Mouse (Mus musculus) intestine, embryonic 16.5 days (tissue): ENCODE results near the gene Specc1l. TPM values are rescaled to one million over a fixed set of nuclear protein-coding genes. Genes with fewer than 3 reads are reported as not detected.
A peak's percentile ranks its signal among the peaks of the same experiment; 100 is the strongest.

Experiments used
- ATAC-seq: fragments of 200-750 bp; cut with Nextera tagmentation; 2 replicates; pipeline ENCODE4 v1.8.0; 2017; ENCODE audit warnings: moderate TSS enrichment, moderate library complexity
- H3K27ac ChIP-seq: fragments of 300-500 bp; sonication (generic); 2 replicates; pipeline ENCODE4 v1.5.1; 2014; ENCODE audit warnings: mild to moderate bottlenecking, low read length
- H3K27me3 ChIP-seq: fragments of 300-500 bp; sonication (generic); replicated peaks from 2 replicates; pipeline ENCODE4 v1.6.1; 2014; ENCODE audit warnings: low read length, control low read depth, mixed read lengths; ENCODE audit not compliant: control insufficient read depth, insufficient read depth
- H3K36me3 ChIP-seq: fragments of 300-500 bp; sonication (generic); 2 replicates; pipeline ENCODE4 v1.6.1; 2014; ENCODE audit warnings: low read length, control low read depth; ENCODE audit not compliant: control insufficient read depth, insufficient read depth
- H3K4me1 ChIP-seq: fragments of 300-500 bp; sonication (generic); 2 replicates; pipeline ENCODE4 v1.6.1; 2014; ENCODE audit warnings: low read length, control low read depth, mixed read lengths; ENCODE audit not compliant: control insufficient read depth, insufficient read depth
- H3K4me2 ChIP-seq: fragments of 300-500 bp; sonication (generic); 2 replicates; pipeline ENCODE4 v1.6.1; 2014; ENCODE audit warnings: low read depth, low read length, control low read depth
- H3K4me3 ChIP-seq: fragments of 300-500 bp; sonication (generic); 2 replicates; pipeline ENCODE4 v1.5.1; 2014; ENCODE audit warnings: mild to moderate bottlenecking, low read length
- H3K9ac ChIP-seq: fragments of 300-500 bp; sonication (generic); 2 replicates; pipeline ENCODE4 v1.6.1; 2014; ENCODE audit warnings: low read depth, low read length
- H3K9me3 ChIP-seq: fragments of 300-500 bp; sonication (generic); 2 replicates; pipeline ENCODE4 v1.6.1; 2016; ENCODE audit warnings: low read length, control low read depth; ENCODE audit not compliant: control insufficient read depth
- WGBS: fragments of 180-500 bp; shearing (Covaris S2); extraction: QIAGEN DNeasy Blood & Tissue Kit; methylation state at CpG from one replicate; pipeline ENCODE4 v1.1.7; 2014; 5-methylcytosine and 5-hydroxymethylcytosine counted together
- polyA plus RNA-seq: library from polyadenylated mRNA; unstranded; fragments of >200 nt; fragmentation: Nextera tagmentation; extraction: Ambion mirVana; gene quantifications from 2 replicates; pipeline ENCODE4 v1.2.1, GENCODE M21; 2015

Gene Specc1l
- 22.1 and 23.1 TPM in 2 replicates for polyA plus RNA-seq

DNA sequence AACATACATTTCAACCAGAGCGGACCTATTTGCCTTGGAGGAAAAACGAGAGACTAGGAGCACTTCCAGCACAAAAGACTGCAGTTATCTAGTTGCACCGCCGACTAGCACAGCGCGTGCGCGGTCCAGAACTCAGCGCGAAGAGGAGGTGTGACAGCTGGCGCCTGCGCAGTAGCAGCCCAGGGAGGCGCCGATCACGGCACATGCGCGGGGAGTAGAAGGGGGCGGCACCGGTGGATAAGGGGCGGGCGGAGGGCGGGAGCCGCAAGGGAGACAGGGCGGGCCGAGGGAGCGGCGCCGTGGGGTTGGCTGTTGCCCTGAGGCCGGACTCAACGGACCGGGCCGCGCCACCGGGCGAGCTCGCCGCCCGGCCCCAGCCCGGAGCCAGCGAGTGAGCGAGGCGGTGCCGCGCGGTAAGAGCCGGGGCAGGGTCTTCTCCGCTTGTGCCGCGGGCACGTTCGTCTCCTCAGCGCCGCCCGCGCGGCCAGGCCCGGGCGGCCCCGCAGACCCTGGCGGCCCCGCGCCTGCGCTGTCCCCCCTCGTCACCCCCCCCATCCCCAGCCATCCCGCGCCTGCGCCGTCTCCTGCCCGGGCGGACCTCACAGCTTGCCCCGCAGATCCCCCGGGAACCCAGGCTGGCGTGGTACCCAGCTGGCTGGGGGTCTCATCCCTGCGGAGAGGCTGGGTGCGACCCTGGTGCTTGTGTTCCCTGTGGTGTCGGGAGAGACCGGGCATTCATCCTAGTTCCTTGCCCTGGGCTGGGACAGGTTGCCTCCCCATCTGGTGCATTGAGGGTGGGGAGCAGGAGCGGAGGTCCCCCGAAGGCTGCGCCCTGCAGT, at the start of gene Specc1l:
TSS of gene Specc1l (plus strand) at position 267 of the 839 bp plus-strand sequence.
- under 1% methylated on average over 65 of the region's 80 CpGs for WGBS
- peak; percentile 98 for ATAC-seq

GRCm38 (mm10) chr10:75165825-75166481, 45.9 kb upstream of the Specc1l start:
- ATAC-seq, result peak; percentile 85
- H3K4me1 ChIP-seq, result peaks cover 16% of the 10 kb centered on the region
- no peak overlapping the region for H3K4me2 ChIP-seq
- H3K9ac ChIP-seq, result 0 out of 2 replicates have a peak overlapping the region, but pooled peaks have one; percentile 21
- H3K9me3 ChIP-seq, result no peaks in the 10 kb centered on the region
- 60% methylated on average over 10 of the region's 10 CpGs for WGBS
- peak overlapping the region; percentile 83 for H3K27ac ChIP-seq
- no peaks in the 10 kb centered on the region for H3K27me3 ChIP-seq
- H3K36me3 ChIP-seq, result peaks cover 8% of the 10 kb centered on the region
- H3K4me3 ChIP-seq, result no peak overlapping the region

More for the DNA sequence above, at the start of gene Specc1l:
- peak within 1 kb of the TSS; percentile 93 for H3K4me3 ChIP-seq
- peaks cover 4% of the 10 kb centered on the region for H3K4me1 ChIP-seq
- no peaks in the 10 kb centered on the region for H3K27me3 ChIP-seq
- H3K36me3 ChIP-seq, result no peaks in the 10 kb centered on the region
- peak within 1 kb of the TSS; percentile 99 for H3K27ac ChIP-seq
- peak within 1 kb of the TSS; percentile 95 for H3K9ac ChIP-seq
- no peaks in the 10 kb centered on the region for H3K9me3 ChIP-seq
- peak within 1 kb of the TSS; percentile 62 for H3K4me2 ChIP-seq

DNA sequence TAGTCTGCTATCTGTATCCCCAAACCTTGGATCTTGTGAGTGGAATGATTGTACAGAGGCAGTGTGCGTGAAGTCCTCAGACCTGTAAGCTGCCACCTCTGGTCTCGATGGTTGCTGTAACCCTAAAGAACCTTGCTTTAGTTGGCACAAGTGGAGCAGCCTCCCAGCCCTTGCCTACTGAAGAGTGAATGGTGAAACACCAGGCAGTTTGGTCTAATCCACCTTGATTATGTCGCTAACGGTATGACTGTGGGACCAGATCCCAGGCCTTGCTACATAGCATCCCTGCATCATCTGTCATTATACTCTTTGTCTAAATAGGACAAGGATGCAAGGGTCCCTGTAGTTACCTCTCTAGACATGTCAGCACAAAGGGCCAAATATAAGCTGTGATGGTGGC, 45.3 kb upstream of the Specc1l start:
- peaks cover 7% of the 10 kb centered on the region for H3K36me3 ChIP-seq
- WGBS, result 62% methylated on average over 4 of the region's 4 CpGs
- H3K27me3 ChIP-seq, result no peaks in the 10 kb centered on the region
- no peak overlapping the region for H3K4me3 ChIP-seq
- peaks cover 16% of the 10 kb centered on the region for H3K4me1 ChIP-seq
- H3K9ac ChIP-seq, result 0 out of 2 replicates have a peak overlapping the region, but pooled peaks have one; percentile 21
- ATAC-seq, result no peak; the same call in 1 of the 2 replicates
- H3K4me2 ChIP-seq, result 0 out of 2 replicates have a peak overlapping the region, but pooled peaks have one; percentile 17
- peak overlapping the region; percentile 83 for H3K27ac ChIP-seq
- no peaks in the 10 kb centered on the region for H3K9me3 ChIP-seq

DNA sequence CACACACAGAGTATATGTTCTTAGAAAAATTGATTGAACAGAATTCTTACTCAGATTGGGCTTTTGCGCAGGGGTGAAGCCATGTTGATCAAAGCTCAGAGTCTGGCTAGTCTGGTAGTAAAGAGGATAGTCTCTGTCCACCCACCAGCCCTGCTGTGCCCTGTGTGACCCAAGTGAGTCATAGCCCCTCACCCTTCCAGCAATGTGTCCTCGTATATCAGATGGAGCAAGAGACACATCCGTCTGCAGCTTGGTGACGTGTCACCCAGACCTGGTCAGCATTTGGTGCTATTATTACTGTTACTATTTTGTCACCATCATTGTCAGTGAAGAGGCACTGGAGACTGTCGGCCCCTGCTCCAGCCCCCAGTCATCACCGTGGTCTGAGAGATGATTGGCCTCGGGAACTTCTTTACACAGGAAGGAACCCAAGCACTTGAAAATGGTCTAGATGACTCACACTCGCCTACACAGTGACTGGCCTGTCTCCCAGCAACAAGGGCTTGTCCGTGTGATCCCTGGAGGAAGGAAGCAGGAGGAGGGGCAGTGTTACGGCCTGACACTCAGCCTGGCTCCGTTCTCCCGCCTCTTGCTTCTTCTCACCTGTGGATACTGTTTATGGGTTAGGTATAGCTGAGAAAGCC, 41.5 kb upstream of the Specc1l start:
- Histone ChIP-seq H3K27ac (no peak overlapping the region), H3K4me1 (peaks cover 21% of the 10 kb centered on the region), H3K4me2 (no peak overlapping the region), H3K27me3 (no peaks in the 10 kb centered on the region), H3K36me3 (no peaks in the 10 kb centered on the region), H3K9ac (no peak overlapping the region), H3K4me3 (no peak overlapping the region), H3K9me3 (no peaks in the 10 kb centered on the region)
- 55% methylated on average over 12 of the region's 12 CpGs for WGBS
- ATAC-seq, result peak; percentile 21

GRCm38 (mm10) chr10:75173056-75173455, 38.8 kb upstream of the Specc1l start:
- no peak overlapping the region for H3K4me3 ChIP-seq
- peaks cover 11% of the 10 kb centered on the region for H3K36me3 ChIP-seq

GRCm38 (mm10) chr10:75173712-75174111, 38.2 kb upstream of the Specc1l start:
- no peak for ATAC-seq
- H3K4me1 ChIP-seq, result peaks cover 11% of the 10 kb centered on the region; the same call in 1 of the 2 replicates
- H3K36me3 ChIP-seq, result peaks cover 18% of the 10 kb centered on the region

More at GRCm38 (mm10) chr10:75173056-75173455, 38.8 kb upstream of the Specc1l start:
- H3K27me3 ChIP-seq, result no peaks in the 10 kb centered on the region
- 72% methylated on average over 8 of the region's 8 CpGs for WGBS
- no peaks in the 10 kb centered on the region for H3K9me3 ChIP-seq
- no peak for ATAC-seq
- peak overlapping the region; percentile 72 for H3K27ac ChIP-seq
- peaks cover 11% of the 10 kb centered on the region; the same call in 1 of the 2 replicates for H3K4me1 ChIP-seq
- H3K4me2 ChIP-seq, result no peak overlapping the region
- 0 out of 2 replicates have a peak overlapping the region, but pooled peaks have one; percentile 39 for H3K9ac ChIP-seq

DNA sequence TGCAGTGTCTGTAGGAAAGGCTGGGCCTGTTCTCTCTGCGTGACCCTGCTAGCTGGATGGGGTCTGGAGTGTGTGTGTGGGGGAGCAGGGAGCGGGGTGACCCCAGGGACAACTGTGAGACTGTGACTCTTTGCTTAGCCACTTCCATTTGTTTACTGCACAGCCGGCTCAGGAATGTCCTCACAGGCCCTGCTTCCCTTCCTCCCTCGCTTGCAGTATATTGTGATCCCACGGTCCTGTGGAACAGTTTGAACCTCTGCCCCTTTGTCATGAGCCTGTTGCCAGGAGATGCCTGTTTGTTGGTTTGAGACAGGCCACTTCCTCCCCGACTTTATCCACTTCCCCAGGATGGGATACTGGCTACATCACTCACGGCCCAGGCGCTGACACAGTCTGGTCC, 35.4 kb upstream of the Specc1l start:
- no peak overlapping the region for H3K4me2 ChIP-seq
- no peaks in the 10 kb centered on the region for H3K9me3 ChIP-seq
- no peaks in the 10 kb centered on the region for H3K27me3 ChIP-seq
- no peak overlapping the region for H3K4me3 ChIP-seq
- H3K4me1 ChIP-seq, result peaks cover 4% of the 10 kb centered on the region; the same call in 1 of the 2 replicates
- ATAC-seq, result peak; percentile 46
- H3K9ac ChIP-seq, result no peak overlapping the region
- peaks cover 30% of the 10 kb centered on the region for H3K36me3 ChIP-seq
- H3K27ac ChIP-seq, result peak overlapping the region; percentile 31
- WGBS, result 48% methylated on average over 8 of the region's 8 CpGs

More at GRCm38 (mm10) chr10:75173712-75174111, 38.2 kb upstream of the Specc1l start:
- Histone ChIP-seq H3K27me3 (no peaks in the 10 kb centered on the region), H3K4me2 (no peak overlapping the region), H3K27ac (peak overlapping the region; percentile 54; the same call in 1 of the 2 replicates), H3K4me3 (no peak overlapping the region), H3K9me3 (no peaks in the 10 kb centered on the region), H3K9ac (peak overlapping the region; percentile 40)
- WGBS, result 73% methylated on average over 12 of the region's 12 CpGs

DNA sequence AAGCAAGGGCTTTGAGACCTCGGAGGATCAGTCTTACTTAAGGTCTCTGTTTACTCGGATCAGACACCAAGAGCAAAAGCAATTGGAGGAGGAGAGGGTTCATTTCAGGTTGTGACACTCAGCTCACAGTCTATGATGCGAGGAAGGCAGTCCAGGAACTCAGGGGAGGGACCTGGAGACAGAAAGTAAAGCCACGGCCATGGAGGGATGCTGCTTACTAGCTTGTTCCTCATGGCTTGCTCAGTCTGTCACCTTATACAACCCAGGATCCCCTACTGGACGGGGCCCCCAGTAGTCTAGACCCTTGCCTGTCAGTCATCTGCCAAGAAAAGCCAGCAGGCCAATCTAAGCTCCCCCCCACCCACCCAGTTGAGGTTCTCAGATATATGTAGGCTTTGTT, 33.0 kb upstream of the Specc1l start:
- Histone ChIP-seq H3K27me3 (no peaks in the 10 kb centered on the region), H3K9ac (no peak overlapping the region), H3K4me2 (no peak overlapping the region), H3K36me3 (peaks cover 33% of the 10 kb centered on the region), H3K4me3 (no peak overlapping the region), H3K4me1 (peaks cover 6% of the 10 kb centered on the region; the same call in 1 of the 2 replicates), H3K9me3 (no peaks in the 10 kb centered on the region), H3K27ac (no peak overlapping the region)
- WGBS, result 92% methylated on average over 5 of the region's 5 CpGs
- ATAC-seq, result no peak
